Mouse (Mus musculus): ENCODE results near the gene Ccdc190. TPM values are rescaled to one million over a fixed set of nuclear protein-coding genes. Genes with fewer than 3 reads are reported as not detected.

The Ccdc190 gene
- polyA plus RNA-seq, 1 experiment from 2014 or later, result not detected

DNA sequence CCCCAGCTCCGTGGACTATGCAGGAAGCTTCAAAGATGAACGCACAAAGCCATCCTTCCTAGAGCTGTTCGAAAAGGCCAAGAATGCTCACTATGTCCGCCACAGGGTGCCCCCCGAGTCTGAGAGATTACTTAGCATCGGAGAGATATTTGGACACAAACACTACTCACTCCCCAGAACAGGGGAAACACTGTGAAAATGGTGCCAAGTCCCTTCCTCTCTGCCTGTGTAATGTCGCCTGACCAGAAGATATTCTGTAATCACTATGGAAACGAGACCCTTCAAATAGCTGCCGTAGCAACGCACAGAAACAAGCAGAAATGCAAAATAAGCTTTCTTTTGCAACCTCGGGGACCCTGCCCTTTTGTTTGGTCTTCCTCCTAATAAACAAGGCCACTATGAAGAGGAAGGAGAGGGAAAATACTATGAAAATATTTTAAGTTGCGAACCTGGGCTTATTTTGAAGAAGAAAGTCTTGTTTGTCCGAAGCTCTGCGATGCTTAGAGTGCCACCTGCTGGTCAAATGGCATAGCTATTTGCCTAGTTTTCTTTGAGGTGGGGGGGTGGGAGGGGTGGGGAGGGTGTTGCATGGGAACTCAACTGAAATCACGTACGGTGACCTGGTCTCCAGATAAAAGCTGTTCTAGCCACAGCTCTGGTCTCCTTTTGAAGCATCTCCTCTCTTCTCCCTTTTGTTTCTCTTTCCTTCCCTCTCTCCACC lies 5.7 kb downstream of the Ccdc190 start:
- ATAC-seq (ENCODE audit: insufficient number of reproducible peaks, insufficient read depth, low FRiP score, low TSS enrichment), result no peak
- 52% methylated on average over 16 of the region's 16 CpGs for WGBS
- H3K4me3 ChIP-seq, result no peak overlapping the region
- H3K9ac ChIP-seq, result no peak overlapping the region
- H3K4me1 ChIP-seq, result peaks cover 4% of the 10 kb centered on the region; the same call in 1 of the 2 replicates
- peaks cover 1% of the 10 kb centered on the region; the same call in 1 of the 2 replicates for H3K27me3 ChIP-seq
- peak overlapping the region; percentile 29 for H3K4me2 ChIP-seq (replicated peaks)
- no peaks in the 10 kb centered on the region for H3K36me3 ChIP-seq
- H3K27ac ChIP-seq, result no peak overlapping the region
- no peaks in the 10 kb centered on the region for H3K9me3 ChIP-seq

GRCm38 (mm10) chr1:169939345-169939744 lies 10.9 kb downstream of the Ccdc190 start:
- WGBS, result 7% methylated on average over 2 of the region's 2 CpGs

GRCm38 (mm10) chr1:169946004-169946403 lies 17.6 kb downstream of the Ccdc190 start:
- no peak for ATAC-seq (ENCODE audit: insufficient number of reproducible peaks, insufficient read depth, low FRiP score, low TSS enrichment)
- no peaks in the 10 kb centered on the region for H3K9me3 ChIP-seq
- 84% methylated on average over 3 of the region's 3 CpGs for WGBS
- no peak overlapping the region for H3K4me3 ChIP-seq
- no peaks in the 10 kb centered on the region for H3K27me3 ChIP-seq
- no peaks in the 10 kb centered on the region; the same call in 1 of the 2 replicates for H3K36me3 ChIP-seq
- no peak overlapping the region for H3K27ac ChIP-seq
- H3K4me2 ChIP-seq (replicated peaks), result no peak overlapping the region
- 0 out of 2 replicates have a peak, but pooled peaks cover 5% of the 10 kb centered on the region for H3K4me1 ChIP-seq
- H3K9ac ChIP-seq, result no peak overlapping the region

More at GRCm38 (mm10) chr1:169939345-169939744, 10.9 kb downstream of the Ccdc190 start:
- Histone ChIP-seq H3K27me3 (no peaks in the 10 kb centered on the region), H3K36me3 (no peaks in the 10 kb centered on the region), H3K27ac (no peak overlapping the region), H3K4me3 (no peak overlapping the region), H3K4me1 (no peaks in the 10 kb centered on the region), H3K9me3 (no peaks in the 10 kb centered on the region), H3K4me2 (replicated peaks) (no peak overlapping the region), H3K9ac (no peak overlapping the region)
- ATAC-seq (ENCODE audit: insufficient number of reproducible peaks, insufficient read depth, low FRiP score, low TSS enrichment), result no peak

GRCm38 (mm10) chr1:169947654-169948053 lies 19.2 kb downstream of the Ccdc190 start:
- WGBS, result 86% methylated on average over 6 of the region's 6 CpGs
- no peak overlapping the region for H3K4me3 ChIP-seq
- H3K9me3 ChIP-seq, result no peaks in the 10 kb centered on the region
- H3K36me3 ChIP-seq, result peaks cover 4% of the 10 kb centered on the region
- no peaks in the 10 kb centered on the region for H3K27me3 ChIP-seq
- H3K4me1 ChIP-seq, result 0 out of 2 replicates have a peak, but pooled peaks cover 5% of the 10 kb centered on the region
- no peak overlapping the region for H3K9ac ChIP-seq
- H3K4me2 ChIP-seq (replicated peaks), result no peak overlapping the region
- H3K27ac ChIP-seq, result no peak overlapping the region
- 0 out of 2 replicates have a peak, but pooled peaks have one; percentile 28 for ATAC-seq (ENCODE audit: insufficient number of reproducible peaks, insufficient read depth, low FRiP score, low TSS enrichment)

DNA sequence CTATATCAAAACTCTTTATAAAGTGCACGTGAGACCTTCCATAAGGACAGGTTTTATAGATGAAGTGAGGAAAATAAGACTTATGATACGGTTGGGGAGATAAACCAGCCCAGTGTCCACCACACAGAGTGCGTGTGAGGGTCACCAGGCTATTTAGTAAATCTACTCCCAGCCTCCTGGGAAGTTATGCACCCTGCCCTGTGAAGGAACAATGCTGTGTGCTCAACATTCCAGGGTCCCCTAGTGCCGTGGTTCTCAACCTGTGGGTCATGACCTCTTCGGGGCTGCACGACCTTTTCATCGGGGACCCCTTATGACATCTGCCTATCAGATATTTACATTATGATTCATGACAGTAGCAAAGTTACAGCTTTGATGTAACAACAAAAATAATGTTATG lies 19.8 kb downstream of the Ccdc190 start:
- 0 out of 2 replicates have a peak, but pooled peaks cover 5% of the 10 kb centered on the region for H3K4me1 ChIP-seq
- peaks cover 6% of the 10 kb centered on the region for H3K36me3 ChIP-seq
- no peak overlapping the region for H3K4me3 ChIP-seq
- ATAC-seq (ENCODE audit: insufficient number of reproducible peaks, insufficient read depth, low FRiP score, low TSS enrichment), result no peak
- no peak overlapping the region for H3K4me2 ChIP-seq (replicated peaks)
- no peak overlapping the region for H3K27ac ChIP-seq
- no peaks in the 10 kb centered on the region for H3K27me3 ChIP-seq
- WGBS, result 71% methylated on average over 7 of the region's 7 CpGs
- H3K9me3 ChIP-seq, result no peaks in the 10 kb centered on the region
- H3K9ac ChIP-seq, result no peak overlapping the region

- no peak overlapping the region for H3K4me3 ChIP-seq
- WGBS, result 63% methylated on average over 7 of the region's 7 CpGs
- H3K4me1 ChIP-seq, result 0 out of 2 replicates have a peak, but pooled peaks cover 5% of the 10 kb centered on the region
- H3K4me2 ChIP-seq (replicated peaks), result no peak overlapping the region
- H3K27me3 ChIP-seq, result no peaks in the 10 kb centered on the region
- no peak overlapping the region for H3K27ac ChIP-seq
- no peaks in the 10 kb centered on the region for H3K9me3 ChIP-seq
- peaks cover 9% of the 10 kb centered on the region for H3K36me3 ChIP-seq
- ATAC-seq (ENCODE audit: insufficient number of reproducible peaks, insufficient read depth, low FRiP score, low TSS enrichment), result no peak
- H3K9ac ChIP-seq, result no peak overlapping the region
These were observed 20.4 kb downstream of the Ccdc190 start for GRCm38 (mm10) chr1:169948866-169949265.

DNA sequence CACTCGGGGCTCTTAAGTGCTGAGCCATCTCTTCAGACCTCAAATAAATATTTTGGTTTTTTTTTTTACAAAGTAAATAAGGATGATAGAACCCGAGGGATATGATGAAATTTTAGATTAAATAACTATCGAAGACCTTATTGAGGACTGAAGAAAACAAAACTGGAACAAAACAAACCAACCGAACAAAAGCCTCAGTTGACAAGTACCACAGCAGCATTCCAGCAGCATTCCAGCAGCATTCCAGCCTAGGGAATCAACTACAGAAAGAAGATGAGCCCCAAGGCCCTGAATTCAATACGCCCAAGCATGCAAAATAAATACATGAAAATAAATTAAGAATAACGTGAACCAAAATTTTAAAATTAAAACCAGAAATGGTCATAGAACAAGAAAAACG lies 21.5 kb downstream of the Ccdc190 start:
- no peaks in the 10 kb centered on the region for H3K9me3 ChIP-seq
- H3K36me3 ChIP-seq, result peaks cover 19% of the 10 kb centered on the region
- 47% methylated on average over 7 of the region's 7 CpGs for WGBS
- H3K27ac ChIP-seq, result no peak overlapping the region
- no peak for ATAC-seq (ENCODE audit: insufficient number of reproducible peaks, insufficient read depth, low FRiP score, low TSS enrichment)
- H3K4me1 ChIP-seq, result 0 out of 2 replicates have a peak, but pooled peaks cover 5% of the 10 kb centered on the region
- H3K27me3 ChIP-seq, result no peaks in the 10 kb centered on the region
- H3K9ac ChIP-seq, result no peak overlapping the region
- no peak overlapping the region for H3K4me2 ChIP-seq (replicated peaks)
- no peak overlapping the region for H3K4me3 ChIP-seq

DNA sequence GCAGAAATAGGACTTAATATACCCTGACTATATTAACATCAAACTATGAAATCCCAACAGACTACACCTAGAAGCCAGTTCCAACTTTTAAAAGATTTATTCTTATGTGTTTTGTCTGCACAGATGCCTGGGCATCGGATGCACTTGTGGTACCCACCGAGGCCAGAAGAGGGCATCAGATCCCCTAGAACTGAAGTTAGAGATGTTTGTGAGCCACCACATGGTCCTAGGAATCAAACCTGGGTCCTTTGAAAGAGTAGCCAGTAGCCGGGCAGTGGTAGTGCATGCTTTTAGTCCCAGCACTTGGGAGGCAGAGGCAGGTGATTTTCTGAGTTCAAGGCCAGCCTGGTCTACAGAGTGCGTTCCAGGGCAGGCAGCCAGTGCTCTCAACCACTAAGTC lies 22.2 kb downstream of the Ccdc190 start:
- WGBS, result 92% methylated on average over 4 of the region's 4 CpGs
- H3K4me2 ChIP-seq (replicated peaks), result no peak overlapping the region
- no peak overlapping the region for H3K27ac ChIP-seq
- ATAC-seq (ENCODE audit: insufficient number of reproducible peaks, insufficient read depth, low FRiP score, low TSS enrichment), result no peak
- no peak overlapping the region for H3K4me3 ChIP-seq
- peaks cover 25% of the 10 kb centered on the region for H3K36me3 ChIP-seq
- H3K9ac ChIP-seq, result no peak overlapping the region
- no peaks in the 10 kb centered on the region for H3K27me3 ChIP-seq
- H3K4me1 ChIP-seq, result 0 out of 2 replicates have a peak, but pooled peaks cover 5% of the 10 kb centered on the region
- no peaks in the 10 kb centered on the region for H3K9me3 ChIP-seq

- H3K9me3 ChIP-seq, result no peaks in the 10 kb centered on the region
- H3K4me1 ChIP-seq, result 0 out of 2 replicates have a peak, but pooled peaks cover 5% of the 10 kb centered on the region
- H3K36me3 ChIP-seq, result peaks cover 34% of the 10 kb centered on the region
- H3K27ac ChIP-seq, result no peak overlapping the region
- no peak for ATAC-seq (ENCODE audit: insufficient number of reproducible peaks, insufficient read depth, low FRiP score, low TSS enrichment)
- H3K4me2 ChIP-seq (replicated peaks), result no peak overlapping the region
- no peak overlapping the region for H3K4me3 ChIP-seq
- 89% methylated on average over 6 of the region's 6 CpGs for WGBS
- no peaks in the 10 kb centered on the region for H3K27me3 ChIP-seq
- H3K9ac ChIP-seq, result no peak overlapping the region
These were observed 23.1 kb downstream of the Ccdc190 start for GRCm38 (mm10) chr1:169951561-169951960.

DNA sequence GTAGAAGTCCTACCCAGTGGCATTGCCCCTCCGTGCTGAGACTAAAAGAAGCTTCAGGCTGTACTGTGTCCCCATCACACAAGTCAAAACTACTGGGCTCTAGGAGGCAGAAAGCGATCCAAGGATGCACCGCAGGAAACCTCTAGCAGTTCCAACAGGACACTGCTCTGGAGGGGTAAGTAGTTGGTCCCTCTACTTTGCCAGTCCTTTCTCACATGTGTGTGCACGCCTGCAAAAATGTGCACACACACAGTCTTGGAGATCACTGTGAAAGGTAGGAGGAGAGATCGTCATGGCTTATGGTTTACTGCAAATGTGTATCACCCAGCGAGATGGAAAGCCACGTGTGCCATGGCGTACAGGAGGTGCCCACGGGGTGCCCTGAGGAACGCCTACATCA lies 24.2 kb downstream of the Ccdc190 start:
- no peak for ATAC-seq (ENCODE audit: insufficient number of reproducible peaks, insufficient read depth, low FRiP score, low TSS enrichment)
- H3K27me3 ChIP-seq, result no peaks in the 10 kb centered on the region
- H3K4me1 ChIP-seq, result 0 out of 2 replicates have a peak, but pooled peaks cover 5% of the 10 kb centered on the region
- H3K9me3 ChIP-seq, result no peaks in the 10 kb centered on the region
- no peak overlapping the region for H3K4me3 ChIP-seq
- no peak overlapping the region for H3K27ac ChIP-seq
- no peak overlapping the region for H3K9ac ChIP-seq
- 96% methylated on average over 10 of the region's 10 CpGs for WGBS
- no peak overlapping the region for H3K4me2 ChIP-seq (replicated peaks)
- H3K36me3 ChIP-seq, result peaks cover 38% of the 10 kb centered on the region

- peaks cover 41% of the 10 kb centered on the region for H3K36me3 ChIP-seq
- H3K4me1 ChIP-seq, result 0 out of 2 replicates have a peak, but pooled peaks cover 5% of the 10 kb centered on the region
- no peaks in the 10 kb centered on the region for H3K9me3 ChIP-seq
These were observed 24.7 kb downstream of the Ccdc190 start for GRCm38 (mm10) chr1:169953106-169953505.

More at GRCm38 (mm10) chr1:169953106-169953505, 24.7 kb downstream of the Ccdc190 start:
- no peak overlapping the region for H3K27ac ChIP-seq
- H3K27me3 ChIP-seq, result no peaks in the 10 kb centered on the region
- no peak for ATAC-seq (ENCODE audit: insufficient number of reproducible peaks, insufficient read depth, low FRiP score, low TSS enrichment)
- H3K4me2 ChIP-seq (replicated peaks), result no peak overlapping the region
- H3K9ac ChIP-seq, result no peak overlapping the region
- 96% methylated on average over 10 of the region's 10 CpGs for WGBS
- H3K4me3 ChIP-seq, result no peak overlapping the region

Measured in embryonic facial prominence, embryonic 12.5 days (tissue).